Mouse (Mus musculus): Measurements from ENCODE around the gene Il13ra1. TPM values are rescaled to one million over a fixed set of nuclear protein-coding genes. Genes with fewer than 3 reads are reported as not detected.

Il13ra1 gene
- total RNA-seq, 2 experiments from 2014 or later = 3.4 to 4.6 TPM

GRCm38 (mm10) chrX:36136346-36136745 lies 24.4 kb downstream of the Il13ra1 start:
- H3K27ac ChIP-seq = no peak overlapping the region
- no peak for TF ChIP-seq CTCF (conservative IDR thresholded peaks at IDR 0.05)
- no peak for DNase-seq (ENCODE audit: low spot score in 2 of 2)
- no peak overlapping the region for H3K4me3 ChIP-seq

GRCm38 (mm10) chrX:36141994-36142639 lies 30.2 kb downstream of the Il13ra1 start:
- DNase-seq (ENCODE audit: low spot score in 2 of 2) = no peak
- Histone ChIP-seq H3K4me3 (no peak overlapping the region), H3K27ac (no peak overlapping the region)
- TF ChIP-seq CTCF (conservative IDR thresholded peaks at IDR 0.05) = no peak

- H3K27ac ChIP-seq = no peak overlapping the region
- no peak for DNase-seq (ENCODE audit: low spot score in 2 of 2)
- TF ChIP-seq CTCF (conservative IDR thresholded peaks at IDR 0.05) = no peak
- no peak overlapping the region for H3K4me3 ChIP-seq
Measured at GRCm38 (mm10) chrX:36146746-36147145, 34.8 kb downstream of the Il13ra1 start.

- H3K4me3 ChIP-seq = no peak overlapping the region
- peak; percentile 55 for TF ChIP-seq CTCF (conservative IDR thresholded peaks at IDR 0.05)
- no peak for DNase-seq (ENCODE audit: low spot score in 2 of 2)
- no peak overlapping the region for H3K27ac ChIP-seq
Measured at GRCm38 (mm10) chrX:36150100-36150499, 38.2 kb downstream of the Il13ra1 start.

- no peak for TF ChIP-seq CTCF (conservative IDR thresholded peaks at IDR 0.05)
- Histone ChIP-seq H3K4me3 (no peak overlapping the region), H3K27ac (no peak overlapping the region)
- DNase-seq (ENCODE audit: low spot score in 2 of 2) = no peak
Measured at GRCm38 (mm10) chrX:36156677-36157076, 44.8 kb downstream of the Il13ra1 start.

GRCm38 (mm10) chrX:36161567-36161966 lies 49.7 kb downstream of the Il13ra1 start:
- Histone ChIP-seq H3K27ac (peak overlapping the region; percentile 48; the same call in 1 of the 2 replicates), H3K4me3 (no peak overlapping the region)
- no peak for DNase-seq (ENCODE audit: low spot score in 2 of 2)
- no peak for TF ChIP-seq CTCF (conservative IDR thresholded peaks at IDR 0.05)

- DNase-seq (ENCODE audit: low spot score in 2 of 2) = peak; percentile 32 to 38
Measured at GRCm38 (mm10) chrX:36183625-36184024, 71.7 kb downstream of the Il13ra1 start.

GRCm38 (mm10) chrX:36186036-36186435 lies 74.1 kb downstream of the Il13ra1 start:
- DNase-seq (ENCODE audit: low spot score in 2 of 2) = no peak
- Histone ChIP-seq H3K4me3 (no peak overlapping the region), H3K27ac (peak overlapping the region; percentile 55; the same call in 1 of the 2 replicates)
- TF ChIP-seq CTCF (conservative IDR thresholded peaks at IDR 0.05) = no peak

More at GRCm38 (mm10) chrX:36183625-36184024, 71.7 kb downstream of the Il13ra1 start:
- no peak overlapping the region for H3K27ac ChIP-seq
- no peak overlapping the region for H3K4me3 ChIP-seq
- TF ChIP-seq CTCF (conservative IDR thresholded peaks at IDR 0.05) = peak; percentile 84

- DNase-seq (ENCODE audit: low spot score in 2 of 2) = no peak
- Histone ChIP-seq H3K27ac (peak overlapping the region; percentile 55; the same call in 1 of the 2 replicates), H3K4me3 (no peak overlapping the region)
- no peak for TF ChIP-seq CTCF (conservative IDR thresholded peaks at IDR 0.05)
Measured at GRCm38 (mm10) chrX:36186443-36186842, 74.5 kb downstream of the Il13ra1 start.

- Histone ChIP-seq H3K4me3 (no peak overlapping the region), H3K27ac (no peak overlapping the region)
- no peak for TF ChIP-seq CTCF (conservative IDR thresholded peaks at IDR 0.05)
- no peak for DNase-seq (ENCODE audit: low spot score in 2 of 2)
Measured at GRCm38 (mm10) chrX:36193951-36194350, 82.0 kb downstream of the Il13ra1 start.

GRCm38 (mm10) chrX:36195736-36196525 lies 84.0 kb downstream of the Il13ra1 start, which contains the start of gene Zcchc12:
Gene Zcchc12 (plus strand): TSS chrX:36195904.
- H3K4me3 ChIP-seq = peak within 1 kb of the TSS; percentile 47
- TF ChIP-seq CTCF (conservative IDR thresholded peaks at IDR 0.05) = no peak
- H3K27ac ChIP-seq = no peak within 1 kb of the TSS
- peak; percentile 37 to 40 for DNase-seq (ENCODE audit: low spot score in 2 of 2)

GRCm38 (mm10) chrX:36209554-36209953 lies 97.6 kb downstream of the Il13ra1 start:
- DNase-seq (ENCODE audit: low spot score in 2 of 2) = no peak
- no peak overlapping the region for H3K4me3 ChIP-seq
- H3K27ac ChIP-seq = no peak overlapping the region
- peak; percentile 56 for TF ChIP-seq CTCF (conservative IDR thresholded peaks at IDR 0.05)

GRCm38 (mm10) chrX:36211216-36211615 lies 99.3 kb downstream of the Il13ra1 start:
- no peak for DNase-seq (ENCODE audit: low spot score in 2 of 2)

More at GRCm38 (mm10) chrX:36211216-36211615, 99.3 kb downstream of the Il13ra1 start:
- no peak overlapping the region for H3K4me3 ChIP-seq
- no peak overlapping the region for H3K27ac ChIP-seq
- no peak for TF ChIP-seq CTCF (conservative IDR thresholded peaks at IDR 0.05)

Other genes starting within 250 kb of the Il13ra1 start
- 10 to 100 TPM; 15.1 to 18.3 TPM for gene Dock11, start 223.3 kb upstream of the Il13ra1 start, total RNA-seq (2021)
- gene Zcchc12, start 83.8 kb downstream of the Il13ra1 start, total RNA-seq (2021) = 10 to 100 TPM; 42.5 to 43.5 TPM
- 10 to 100 TPM; 26.8 to 30.8 TPM for gene Lonrf3, start 216.2 kb downstream of the Il13ra1 start, total RNA-seq (2021)

Data from layer of hippocampus, adult 2 months (tissue).